Mouse (Mus musculus) heart, postnatal 36 days (tissue): ENCODE results near the gene Ndufa9. TPM values are rescaled to one million over a fixed set of nuclear protein-coding genes. Genes with fewer than 3 reads are reported as not detected.

ENCODE experiments used
- DNase-seq, 2 experiments: peaks; one replicate each; pipeline ENCODE4 v3.0.0; 2021 to 2022
- intact Hi-C: fragments of 180-260 bp; cut with DNase I; formaldehyde crosslinking; loops from one replicate; pipeline ENCODE4 v1.15.1; 2025
- total RNA-seq, 2 experiments: library from RNA; stranded (reverse); gene quantifications; 2 replicates each; pipeline ENCODE4 v1.2.3; 2021

The Ndufa9 gene
- total RNA-seq, 2 experiments from 2014 or later, result 749 to 793 TPM

GRCm38 (mm10) chr6:126773873-126774272, 75.1 kb downstream of the Ndufa9 start:
- intact Hi-C loops, result no loop called here
- DNase-seq, result no peak

GRCm38 (mm10) chr6:126772326-126772725, 76.6 kb downstream of the Ndufa9 start:
- DNase-seq, result peak in 1 of 2 experiments; percentile 16

More at GRCm38 (mm10) chr6:126772326-126772725, 76.6 kb downstream of the Ndufa9 start:
- intact Hi-C loops, result no loop called here

Other genes starting within 250 kb of the Ndufa9 start
- 1 to 10 TPM; 2.4 to 3.5 TPM for gene Kcna1, start 202.8 kb downstream of the Ndufa9 start, total RNA-seq
- gene Kcna6, start 108.5 kb downstream of the Ndufa9 start, total RNA-seq, result 1 to 10 TPM; 1.2 to 1.3 TPM
- gene Akap3, start 4.0 kb upstream of the Ndufa9 start, total RNA-seq, result not detected
- not detected for gene Dyrk4, start 72.7 kb upstream of the Ndufa9 start, total RNA-seq
- gene Rad51ap1, start 90.5 kb upstream of the Ndufa9 start, total RNA-seq, result 1 to 10 TPM; 1.3 to 1.7 TPM
- 10 to 100 TPM; 11.2 to 13.5 TPM for gene D6Wsu163e, start 90.8 kb upstream of the Ndufa9 start, total RNA-seq
- under 1 TPM; 0.22 to 0.81 TPM for gene Fgf6, start 166.4 kb upstream of the Ndufa9 start, total RNA-seq
- gene Fgf23, start 223.8 kb upstream of the Ndufa9 start, total RNA-seq, result under 1 TPM in 1 of 2 experiments, not detected in 1; 0.14 TPM